Mouse (Mus musculus) kidney, adult 2 months (tissue): ENCODE measurements around the gene BC048562.

Experiments used
- CTCF ChIP-seq: fragments of 200-500 bp; conservative IDR thresholded peaks from 2 replicates; pipeline ENCODE4 v1.5.1; 2011; ENCODE audit warnings: low read depth, mild to moderate bottlenecking, control low read depth, low read length, moderate library complexity, mixed read lengths; ENCODE audit not compliant: insufficient read depth, insufficient read length
- POLR2A ChIP-seq: fragments of 200-500 bp; IDR thresholded peaks from one replicate; pipeline ENCODE4 v1.6.1; 2011; ENCODE audit warnings: low read depth, low read length, control low read depth

- TF ChIP-seq CTCF (no peak), POLR2A (peak; percentile 49)
Measured at GRCm38 (mm10) chr9:108479721-108480351, 43.6 kb downstream of the BC048562 start, which contains the start of gene Lamb2.
